Mouse (Mus musculus): ENCODE data around the gene Zfp511. TPM values are rescaled to one million over a fixed set of nuclear protein-coding genes. Genes with fewer than 3 reads are reported as not detected.

Gene Zfp511
- total RNA-seq (2021): 10 to 100 TPM; 10.9 to 11.2 TPM

DNA sequence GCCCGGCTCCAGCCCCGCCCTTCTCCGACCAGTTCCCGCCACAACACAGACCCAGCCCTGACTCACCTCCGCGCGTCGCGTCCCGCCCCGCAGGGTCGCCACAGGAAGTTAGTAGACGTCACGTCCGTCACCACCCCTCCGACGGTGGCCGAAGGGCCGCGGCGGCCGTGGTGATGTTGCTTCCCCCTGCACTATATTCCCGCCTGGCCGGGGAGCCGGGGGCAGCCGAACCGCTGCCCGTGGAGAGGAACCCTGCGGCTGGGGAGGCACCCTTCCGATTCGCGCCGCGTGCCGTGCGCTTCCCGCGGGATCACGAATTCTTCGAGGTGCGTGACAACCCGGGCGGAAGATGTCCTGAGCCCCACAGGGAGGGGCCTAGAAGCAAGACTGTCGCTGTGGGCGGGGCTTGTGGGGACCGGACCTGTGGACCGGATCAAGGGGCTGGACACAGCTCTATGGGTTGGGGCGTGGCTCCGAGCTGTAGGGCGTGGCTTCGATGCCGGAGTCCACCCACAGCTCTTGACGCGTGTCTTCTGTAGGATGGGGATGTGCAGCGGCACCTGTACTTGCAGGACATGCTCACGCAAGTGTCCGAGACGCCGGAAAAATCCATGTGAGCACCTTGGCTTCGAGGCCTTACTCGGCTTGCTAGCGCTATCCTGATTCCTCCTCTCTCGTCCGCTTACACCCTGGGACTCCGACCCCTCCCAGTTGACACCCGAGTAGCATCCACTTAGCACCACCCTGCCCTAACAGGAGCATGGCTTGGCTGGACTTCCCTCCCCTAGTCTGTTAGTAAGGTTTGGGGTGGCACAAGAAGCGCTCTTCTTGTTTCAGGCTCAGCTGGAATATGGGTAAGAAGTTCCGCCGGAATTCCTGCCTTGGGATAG lies at the start of gene Zfp511, which contains the start of gene Tubgcp2:
Gene Zfp511, plus strand, starts transcription at position 111 of the 890 bp plus-strand sequence.
Gene Tubgcp2, minus strand, starts transcription at position 389 of the 890 bp plus-strand sequence.
- intact Hi-C loops (cut with DNase I): loop anchor here (5.0 to 10.0 kb wide), 2 partner anchors 78 to 101 kb away; partner anchors contain the start of genes Echs1, Mtg1 and Paox
- DNase-seq (ENCODE audit: low spot score): peak; percentile 90

DNA sequence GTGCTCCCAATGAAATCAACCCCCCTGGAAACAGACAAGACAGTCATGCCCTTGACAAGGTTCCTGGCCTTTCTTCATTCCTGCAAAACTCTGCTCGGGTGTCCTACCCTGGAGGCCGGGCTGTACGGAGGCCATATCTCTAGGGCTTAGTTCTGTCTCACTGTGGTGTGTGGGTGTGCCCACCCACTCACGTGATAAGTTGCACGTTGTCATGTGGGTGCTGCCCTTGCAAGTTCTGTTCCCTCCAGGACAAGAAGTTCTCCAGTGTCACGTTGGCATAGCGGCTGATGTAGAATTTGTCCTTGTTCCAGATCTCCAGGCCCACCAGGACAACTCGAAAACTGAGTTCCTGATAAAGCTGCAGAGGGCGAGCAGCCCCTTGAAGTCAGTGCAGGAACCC lies 47.9 kb upstream of the Zfp511 start:
- intact Hi-C loops (cut with DNase I): no loop called here
- DNase-seq (ENCODE audit: low spot score): no peak

GRCm38 (mm10) chr7:139990864-139991394 lies 45.3 kb upstream of the Zfp511 start:
- DNase-seq (ENCODE audit: low spot score): no peak
- intact Hi-C loops (cut with DNase I): no loop called here

GRCm38 (mm10) chr7:139992406-139992805 lies 43.8 kb upstream of the Zfp511 start, which contains the start of gene Adam8:
Gene Adam8 (minus strand): TSS chr7:139992562.
- intact Hi-C loops (cut with DNase I): no loop called here
- no peak for DNase-seq (ENCODE audit: low spot score)

GRCm38 (mm10) chr7:139993532-139993931 lies 42.7 kb upstream of the Zfp511 start:
- intact Hi-C loops (cut with DNase I): no loop called here
- DNase-seq (ENCODE audit: low spot score): no peak

DNA sequence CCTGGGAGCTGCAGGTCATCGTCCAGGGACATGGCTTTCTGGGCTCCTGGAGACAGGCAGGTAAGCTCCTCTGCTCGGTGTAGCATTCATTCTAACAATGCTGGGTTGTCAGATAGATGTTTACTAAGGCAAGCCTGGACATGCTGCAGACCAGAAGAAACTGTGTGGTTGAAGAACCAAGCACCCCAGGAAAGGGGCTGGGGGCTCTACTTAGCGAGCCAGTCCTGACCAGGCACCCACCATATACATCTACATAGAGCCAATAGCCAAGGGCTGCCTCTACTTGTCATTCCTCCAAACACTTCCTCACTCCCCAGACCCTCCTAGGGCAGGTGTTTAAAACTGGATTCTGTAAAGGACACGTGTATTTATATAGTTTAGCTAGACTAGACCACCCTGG lies 42.0 kb upstream of the Zfp511 start:
- intact Hi-C loops (cut with DNase I): loop anchor here (2.0 kb wide), 2 partner anchors 25 to 89 kb away; no protein-coding TSS in a partner anchor
- DNase-seq (ENCODE audit: low spot score): no peak

GRCm38 (mm10) chr7:139994676-139995075 lies 41.5 kb upstream of the Zfp511 start:
- intact Hi-C loops (cut with DNase I): loop anchor here (2.0 kb wide), 2 partner anchors 26 to 90 kb away; no protein-coding TSS in a partner anchor
- DNase-seq (ENCODE audit: low spot score): no peak

DNA sequence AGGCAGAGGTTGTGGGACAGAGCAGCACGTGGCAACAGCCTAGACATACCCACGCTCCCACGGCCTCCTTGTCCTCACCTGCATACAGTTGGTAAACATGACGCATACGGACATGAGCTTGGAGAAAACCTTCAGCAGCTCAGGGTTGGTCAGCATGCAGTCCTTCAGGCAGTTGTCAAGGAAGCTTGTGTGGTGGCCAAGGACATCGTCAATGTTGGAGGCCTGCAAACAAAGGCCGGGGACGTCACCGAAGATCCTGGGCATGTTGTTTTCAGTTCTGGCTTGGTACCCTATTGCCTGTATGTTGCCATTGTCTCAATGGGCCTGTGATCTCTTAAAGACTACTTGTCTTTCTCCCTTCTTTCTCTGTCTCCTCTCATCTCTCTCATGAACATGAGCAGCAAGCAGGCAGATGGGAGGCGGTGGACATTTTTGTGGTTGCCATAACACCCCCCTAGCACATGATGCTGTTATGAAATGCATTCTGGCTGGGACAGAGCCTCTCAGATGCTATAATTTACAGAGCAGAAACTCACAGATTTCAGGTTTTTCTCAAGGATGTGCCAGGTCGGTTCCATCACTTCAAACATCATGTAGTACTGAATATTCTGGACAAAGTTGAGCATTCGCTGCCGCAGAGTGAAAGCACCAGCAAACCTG lies 37.4 kb upstream of the Zfp511 start:
- intact Hi-C loops (cut with DNase I): no loop called here
- DNase-seq (ENCODE audit: low spot score): peak; percentile 0

DNA sequence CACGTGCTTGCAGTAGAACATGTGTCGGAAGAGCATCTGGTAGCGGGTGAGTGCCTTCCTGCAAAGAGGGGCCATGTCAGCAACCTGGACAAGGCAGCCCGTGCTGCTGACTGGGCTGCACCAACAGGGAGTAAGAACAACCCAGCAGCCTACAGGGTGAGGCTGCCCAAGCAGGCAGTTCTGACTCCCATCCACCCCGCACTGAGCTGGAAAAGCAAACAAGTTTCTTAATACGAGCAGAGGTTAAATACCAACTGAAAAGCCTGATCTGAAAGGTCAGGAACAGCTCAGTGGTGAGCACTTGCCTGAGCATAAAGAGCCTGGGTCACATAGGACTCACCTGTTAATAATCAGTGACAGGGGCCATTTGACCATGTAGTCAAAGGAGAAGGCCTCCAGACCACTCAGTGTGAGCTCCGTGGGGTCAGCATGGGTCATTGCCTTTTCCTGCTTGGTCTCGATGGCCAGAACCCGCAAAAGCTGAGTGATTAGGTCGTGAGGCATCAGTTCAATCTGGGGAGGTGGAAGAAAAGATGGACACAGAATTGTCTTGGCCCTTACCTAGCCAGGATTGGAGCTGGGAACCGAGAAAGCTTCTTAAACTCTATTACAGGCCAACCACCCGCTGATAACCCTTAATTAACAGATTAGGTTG lies 35.0 kb upstream of the Zfp511 start:
- intact Hi-C loops (cut with DNase I): no loop called here
- DNase-seq (ENCODE audit: low spot score): no peak

GRCm38 (mm10) chr7:140004666-140005065 lies 31.5 kb upstream of the Zfp511 start:
- intact Hi-C loops (cut with DNase I): no loop called here
- DNase-seq (ENCODE audit: low spot score): no peak

DNA sequence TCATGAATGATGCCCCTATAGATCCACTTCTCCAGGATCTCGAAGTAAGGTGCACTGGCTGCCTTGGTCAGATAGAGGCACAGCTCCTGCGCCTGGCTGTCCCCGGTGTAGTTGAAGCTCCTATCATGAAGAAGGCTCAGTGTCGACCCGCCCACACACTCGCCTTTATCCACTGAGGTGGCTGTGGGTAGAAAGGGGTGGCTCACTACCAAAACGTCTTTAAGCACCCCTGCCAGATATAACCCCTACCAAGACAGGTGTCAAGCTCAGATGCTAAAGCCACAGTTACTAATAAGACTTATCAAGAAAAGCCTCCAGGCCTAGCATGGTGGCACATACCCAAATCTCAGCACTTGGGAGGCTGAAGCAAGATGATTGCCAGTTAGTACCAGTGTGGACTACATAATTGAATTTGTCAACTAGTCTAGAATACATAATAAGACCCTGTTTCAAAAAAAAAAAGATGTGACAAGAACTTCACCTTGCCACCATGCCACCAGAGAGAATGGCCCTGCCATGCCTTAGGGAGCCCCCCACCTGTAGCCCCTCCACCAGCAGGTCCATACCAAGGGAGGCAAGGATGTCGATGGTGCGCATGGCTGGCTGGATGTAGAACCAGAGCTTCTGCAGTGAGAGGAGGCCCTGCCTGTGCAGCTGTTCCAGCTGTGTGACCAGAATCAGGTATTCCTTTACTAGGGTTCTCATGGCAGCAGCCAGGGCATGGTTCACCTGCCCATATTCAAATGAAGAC lies 29.2 kb upstream of the Zfp511 start:
- no peak for DNase-seq (ENCODE audit: low spot score)
- intact Hi-C loops (cut with DNase I): no loop called here

- intact Hi-C loops (cut with DNase I): no loop called here
- no peak for DNase-seq (ENCODE audit: low spot score)
These were observed 28.4 kb upstream of the Zfp511 start for GRCm38 (mm10) chr7:140007781-140008180.

GRCm38 (mm10) chr7:140011336-140011735 lies 24.9 kb upstream of the Zfp511 start:
- DNase-seq (ENCODE audit: low spot score): no peak
- intact Hi-C loops (cut with DNase I): no loop called here

- intact Hi-C loops (cut with DNase I): loop anchor here (10.0 kb wide), 1 partner anchor 83 kb away; the partner anchor contains the start of genes Echs1 and Paox
- DNase-seq (ENCODE audit: low spot score): no peak
These were observed 4.4 kb upstream of the Zfp511 start for GRCm38 (mm10) chr7:140031771-140032170.

- DNase-seq (ENCODE audit: low spot score): no peak
- intact Hi-C loops (cut with DNase I): loop anchor here (10.0 kb wide), 1 partner anchor 82 kb away; the partner anchor contains the start of genes Echs1 and Paox
These were observed 3.8 kb upstream of the Zfp511 start for GRCm38 (mm10) chr7:140032366-140032765.

DNA sequence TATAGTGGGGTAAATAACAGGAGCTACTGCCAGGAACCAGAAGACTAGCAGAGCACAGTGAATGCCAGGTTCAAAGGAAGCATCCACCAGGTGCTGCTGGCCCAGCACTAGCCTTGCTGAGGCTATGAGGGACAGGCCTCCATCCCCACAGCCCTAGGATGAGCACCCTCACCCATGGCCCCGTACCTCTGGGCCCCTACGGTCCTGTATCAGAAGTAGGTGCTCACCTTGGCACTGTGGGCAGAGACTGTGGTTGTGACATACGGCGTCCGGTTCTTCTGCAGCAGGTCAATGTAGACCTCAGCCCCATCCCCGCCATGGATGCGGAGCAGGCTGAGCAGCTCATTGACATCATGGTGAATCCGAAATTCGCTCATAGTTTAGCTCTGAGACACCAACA lies 2.8 kb upstream of the Zfp511 start:
- intact Hi-C loops (cut with DNase I): loop anchor here (10.0 kb wide), 1 partner anchor 81 kb away; the partner anchor contains the start of genes Echs1 and Paox
- DNase-seq (ENCODE audit: low spot score): no peak

- no peak for DNase-seq (ENCODE audit: low spot score)
- intact Hi-C loops (cut with DNase I): loop anchor here (5.0 to 10.0 kb wide), 2 partner anchors 79 to 102 kb away; partner anchors contain the start of genes Echs1, Mtg1 and Paox
These were observed 735 bp upstream of the Zfp511 start for GRCm38 (mm10) chr7:140035456-140035855.

GRCm38 (mm10) chr7:140037171-140037555 lies 972 bp downstream of the Zfp511 start:
- no peak for DNase-seq (ENCODE audit: low spot score)
- intact Hi-C loops (cut with DNase I): loop anchor here (5.0 to 10.0 kb wide), 2 partner anchors 78 to 100 kb away; partner anchors contain the start of genes Echs1, Mtg1 and Paox

GRCm38 (mm10) chr7:140042728-140043127 lies 6.5 kb downstream of the Zfp511 start:
- DNase-seq (ENCODE audit: low spot score): no peak
- intact Hi-C loops (cut with DNase I): no loop called here
